Mouse (Mus musculus) MN1 (cell line): ENCODE data around the gene Nsfl1c.
A peak's percentile ranks its signal among the peaks of the same experiment; 100 is the strongest.

Source experiments
- DNase-seq: peaks from one replicate; pipeline ENCODE4 v3.0.0-alpha.2; 2016; ENCODE audit warnings: low spot score

Gene Nsfl1c

DNA sequence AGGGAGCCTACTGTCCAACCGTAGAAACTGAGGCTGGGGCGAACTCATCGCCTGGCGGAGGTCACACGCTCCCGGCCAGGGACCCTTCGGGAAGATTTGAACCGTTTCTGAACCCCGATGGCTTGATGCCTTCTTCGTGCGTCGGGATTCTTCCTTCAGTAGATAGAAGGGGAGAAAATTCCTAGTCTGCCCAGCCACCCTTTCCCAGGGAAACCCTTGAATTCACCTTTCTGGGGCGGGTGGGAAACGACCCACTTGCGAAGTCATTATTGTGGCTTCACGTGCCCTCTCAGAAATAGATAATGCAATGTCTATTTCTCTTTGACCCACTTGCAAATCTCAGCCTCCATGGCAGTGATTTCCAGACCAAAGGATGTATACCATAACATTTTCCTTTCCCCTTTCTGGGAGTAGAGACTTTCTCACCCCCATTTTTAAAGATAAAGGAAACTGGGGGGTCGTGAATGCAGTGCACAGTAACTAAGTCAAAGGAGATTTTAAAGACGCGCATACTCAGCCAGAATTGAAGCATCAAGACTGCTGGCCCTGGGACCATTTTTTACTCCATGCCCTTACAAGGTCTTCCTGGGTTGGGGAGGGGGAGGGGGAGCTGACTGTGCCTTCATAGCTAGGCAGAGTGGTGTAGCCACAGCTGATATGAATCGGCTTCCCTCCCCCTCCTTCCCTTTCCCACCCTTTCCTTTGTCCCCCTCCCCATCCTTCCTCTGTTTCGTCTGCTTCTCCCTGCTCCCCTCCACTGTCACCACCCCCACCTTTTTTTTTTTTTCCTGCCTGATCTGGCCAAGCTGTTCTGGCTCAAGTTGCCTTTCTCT lies 49.3 kb downstream of the Nsfl1c start:
- DNase-seq = peak; percentile 62

DNA sequence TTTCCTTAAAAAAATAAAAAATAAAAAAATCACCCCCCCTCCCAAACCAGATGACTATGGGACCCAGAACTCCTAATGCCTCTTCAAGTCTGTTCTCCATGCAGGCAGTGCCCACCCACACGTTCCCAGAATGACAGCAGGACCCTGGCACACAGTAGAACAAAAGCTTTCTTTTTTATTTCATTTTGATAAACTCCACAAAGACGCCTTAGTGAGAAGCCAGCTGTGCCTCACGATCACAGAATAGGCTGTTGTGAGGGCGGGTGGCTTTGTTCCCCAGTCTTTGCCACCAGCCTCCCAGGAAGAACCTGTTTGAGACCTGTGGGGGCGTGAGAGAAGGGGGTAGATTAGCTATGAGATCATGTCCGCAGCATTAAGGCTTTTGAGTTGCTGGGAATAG lies 50.7 kb downstream of the Nsfl1c start:
- no peak for DNase-seq

DNA sequence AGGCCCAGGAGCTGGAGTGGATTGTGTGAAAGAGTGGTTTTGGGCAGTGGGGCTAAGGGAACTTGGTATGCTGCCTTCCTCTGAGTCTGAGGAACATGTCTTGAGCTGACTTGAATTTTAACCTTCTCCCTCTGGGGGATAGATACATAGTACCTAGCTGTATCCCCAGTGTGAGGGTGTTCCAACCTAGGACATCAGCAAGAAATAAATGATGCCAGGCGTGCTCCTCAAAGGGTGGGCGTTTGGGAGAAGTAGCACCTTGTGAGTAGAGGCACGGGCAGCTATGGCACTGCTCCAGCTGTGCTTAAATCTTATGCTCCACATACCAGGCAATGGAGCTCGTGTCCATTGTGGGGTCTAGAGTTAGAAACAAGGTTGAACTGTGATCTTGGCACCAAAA lies 52.6 kb downstream of the Nsfl1c start:
- DNase-seq = no peak

DNA sequence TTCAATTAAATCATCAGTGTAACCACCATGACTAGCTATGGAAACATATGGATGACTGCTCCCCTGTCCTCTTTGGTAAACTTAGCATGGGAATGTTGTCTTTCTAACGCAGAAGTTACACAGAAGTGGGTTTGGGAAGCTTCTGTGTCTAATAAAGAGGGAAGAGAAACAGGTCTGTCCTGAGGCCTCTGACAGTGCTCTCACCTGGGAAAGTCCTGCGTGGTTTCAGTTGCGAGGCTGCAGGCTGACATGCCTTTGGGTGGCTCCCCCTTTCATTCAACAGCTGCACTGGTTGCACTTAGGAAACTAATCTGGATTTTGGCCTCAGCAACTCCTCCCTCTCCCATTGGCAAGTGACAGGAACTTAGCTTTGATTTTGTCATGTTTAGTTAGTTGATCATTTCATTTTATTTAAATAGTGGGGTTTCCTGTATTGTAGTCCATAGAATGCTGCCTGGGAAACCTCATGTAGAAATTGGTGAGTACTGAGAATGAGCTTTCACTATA lies 55.7 kb downstream of the Nsfl1c start:
- no peak for DNase-seq
